Mouse (Mus musculus) midbrain, embryonic 10.5 days (tissue): Measurements from ENCODE around the gene Tead3. TPM values are rescaled to one million over a fixed set of nuclear protein-coding genes. Genes with fewer than 3 reads are reported as not detected.

ENCODE experiments used
- DNase-seq: peaks from one replicate; pipeline ENCODE4 v3.0.0-alpha.2; 2017; ENCODE audit warnings: low spot score
- H3K27ac ChIP-seq: fragments of 300-500 bp; sonication (generic); replicated peaks from 2 replicates; pipeline ENCODE4 v1.5.1; 2016; ENCODE audit warnings: mild to moderate bottlenecking
- H3K27me3 ChIP-seq: fragments of 300-500 bp; sonication (generic); 2 replicates; pipeline ENCODE4 v1.6.1; 2016; ENCODE audit warnings: low read depth, mild to moderate bottlenecking; ENCODE audit not compliant: poor library complexity, severe bottlenecking
- H3K36me3 ChIP-seq: fragments of 300-500 bp; sonication (generic); 2 replicates; pipeline ENCODE4 v1.6.1; 2016; ENCODE audit warnings: mild to moderate bottlenecking, moderate library complexity
- H3K4me1 ChIP-seq: fragments of 300-500 bp; sonication (generic); 2 replicates; pipeline ENCODE4 v1.6.1; 2016
- H3K4me3 ChIP-seq: fragments of 300-500 bp; sonication (generic); 2 replicates; pipeline ENCODE4 v1.5.1; 2016; ENCODE audit warnings: mild to moderate bottlenecking, moderate library complexity
- H3K9me3 ChIP-seq: fragments of 300-500 bp; sonication (generic); replicated peaks from 2 replicates; pipeline ENCODE4 v1.6.1; 2016; ENCODE audit warnings: mild to moderate bottlenecking
- WGBS: fragments of 180-500 bp; shearing (Covaris S2); methylation state at CpG from one replicate; pipeline ENCODE4 v1.1.7; 2016; 5-methylcytosine and 5-hydroxymethylcytosine counted together
- polyA plus RNA-seq: library from polyadenylated mRNA; unstranded; fragments of >200 nt; fragmentation: Nextera tagmentation; extraction: Ambion mirVana; gene quantifications from 2 replicates; pipeline ENCODE4 v1.2.1, GENCODE M21; 2016

Tead3 gene
- polyA plus RNA-seq, 1 experiment from 2014 or later: 5.2 TPM

DNA sequence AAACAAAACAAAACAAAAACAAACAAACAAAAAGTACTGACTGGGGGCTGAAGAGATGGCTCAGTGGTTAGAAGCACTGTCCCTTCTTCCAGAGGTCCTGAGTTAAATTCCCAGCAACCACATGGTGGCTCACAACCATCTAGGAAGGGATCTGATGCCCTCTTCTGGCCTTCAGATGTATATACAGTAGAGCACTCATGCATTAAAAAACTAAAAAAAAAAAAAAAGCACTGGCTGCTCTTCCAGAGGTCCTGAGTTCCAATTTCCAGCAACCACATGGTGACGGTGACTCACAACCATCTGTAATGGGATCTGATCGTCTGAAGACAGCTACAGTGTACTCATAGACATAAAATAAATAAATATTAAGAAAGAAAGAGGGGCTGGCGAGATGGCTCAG, 39.8 kb downstream of the Tead3 start:
- WGBS: 84% methylated on average over 3 of the region's 3 CpGs
- Histone ChIP-seq H3K4me3 (no peak overlapping the region), H3K9me3 (no peaks in the 10 kb centered on the region), H3K27ac (no peak overlapping the region), H3K36me3 (peaks cover 7% of the 10 kb centered on the region), H3K27me3 (no peaks in the 10 kb centered on the region), H3K4me1 (peaks cover 32% of the 10 kb centered on the region)
- no peak for DNase-seq

DNA sequence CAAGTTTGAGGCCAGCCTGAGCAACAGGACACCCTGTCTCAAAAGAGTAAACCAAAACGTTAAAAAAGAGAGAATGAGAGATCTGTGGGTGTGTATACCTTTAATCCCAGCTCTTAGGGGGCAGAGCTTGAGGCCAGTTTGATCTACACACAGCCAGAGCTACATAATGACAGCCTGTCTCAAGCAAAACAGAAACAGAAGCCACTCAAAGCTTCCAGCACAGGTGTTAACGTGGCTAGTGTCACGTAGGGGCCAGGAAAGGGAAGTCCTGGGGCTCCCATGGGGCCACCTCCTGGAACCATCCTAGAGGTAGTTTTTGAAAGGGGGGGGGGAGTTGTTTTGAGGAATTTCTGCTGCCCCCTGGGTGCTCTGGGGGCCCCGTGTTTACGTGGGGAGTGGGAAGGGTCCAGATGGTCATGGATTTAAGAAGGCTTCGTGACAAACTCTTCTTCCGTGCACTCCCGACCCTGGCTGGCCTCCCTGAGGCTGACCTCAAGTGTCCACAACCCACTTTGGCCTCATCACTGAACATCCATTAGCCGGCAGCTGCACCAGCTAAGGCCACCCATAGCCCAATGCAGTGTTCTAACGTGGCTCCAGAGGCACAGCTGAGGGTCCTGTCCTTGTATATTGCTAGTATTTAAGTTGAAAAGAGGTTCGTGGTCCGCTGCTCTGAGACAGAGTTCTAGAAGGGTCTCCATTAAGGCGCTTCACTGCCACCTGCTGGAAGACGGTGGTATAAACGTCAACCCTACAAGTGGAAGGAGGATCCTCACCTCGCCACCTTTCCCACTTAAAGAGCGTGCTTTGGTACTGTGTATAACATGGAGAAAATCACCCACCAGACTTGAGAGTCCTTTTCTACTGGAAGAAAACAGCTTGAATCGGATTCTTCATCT, 42.1 kb downstream of the Tead3 start:
- H3K36me3 ChIP-seq: no peaks in the 10 kb centered on the region
- no peak overlapping the region for H3K4me3 ChIP-seq
- peak overlapping the region; percentile 57; the same call in 1 of the 2 replicates for H3K27ac ChIP-seq
- 21% methylated on average over 18 of the region's 18 CpGs for WGBS
- peaks cover 19% of the 10 kb centered on the region for H3K4me1 ChIP-seq
- H3K9me3 ChIP-seq: no peaks in the 10 kb centered on the region
- peak; percentile 86 for DNase-seq
- no peaks in the 10 kb centered on the region for H3K27me3 ChIP-seq

DNA sequence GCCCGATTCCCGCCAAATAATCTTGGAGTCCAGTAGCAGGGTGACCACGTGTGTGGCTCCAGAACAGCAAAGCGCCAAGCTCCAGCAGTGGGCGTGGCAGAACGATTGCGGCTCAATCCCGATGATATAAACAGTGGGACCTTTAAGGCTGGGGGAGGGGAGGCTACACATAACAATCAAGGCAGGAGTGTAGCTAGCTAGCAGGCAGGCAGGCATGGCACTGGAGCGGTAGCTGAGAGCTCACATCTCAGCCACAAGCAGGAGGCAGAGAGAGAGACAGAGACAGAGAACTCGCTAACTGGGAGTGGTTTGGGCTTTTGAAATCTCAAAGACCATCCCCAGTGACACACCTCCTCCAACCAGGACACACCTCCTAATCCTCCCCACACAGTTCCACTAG, 45.4 kb downstream of the Tead3 start:
- Histone ChIP-seq H3K27ac (no peak overlapping the region), H3K36me3 (no peaks in the 10 kb centered on the region), H3K4me3 (no peak overlapping the region), H3K27me3 (no peaks in the 10 kb centered on the region), H3K9me3 (no peaks in the 10 kb centered on the region), H3K4me1 (peaks cover 27% of the 10 kb centered on the region)
- DNase-seq: no peak
- 59% methylated on average over 10 of the region's 10 CpGs for WGBS

DNA sequence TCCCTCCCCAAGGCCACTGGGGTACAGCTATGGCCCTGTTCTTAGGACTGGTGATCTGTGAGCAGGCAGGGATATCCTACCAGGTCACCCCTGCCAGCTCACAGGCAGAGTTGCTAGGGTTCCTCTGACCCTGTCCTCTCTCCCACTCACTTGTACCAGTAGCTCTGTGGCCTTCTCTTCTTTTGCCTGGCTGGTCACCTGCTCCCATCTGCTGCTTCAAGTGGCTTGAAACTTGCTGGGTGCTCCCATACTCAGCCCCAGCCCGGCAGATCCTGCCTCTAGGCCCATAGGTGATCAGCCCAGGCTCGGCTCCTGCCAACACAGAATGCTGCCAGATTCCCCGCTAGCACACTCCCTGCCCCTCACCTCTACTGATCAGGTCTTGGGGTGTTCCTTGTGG, 49.8 kb downstream of the Tead3 start:
- WGBS: 72% methylated on average over 3 of the region's 3 CpGs
- H3K36me3 ChIP-seq: peaks cover 21% of the 10 kb centered on the region
- H3K27me3 ChIP-seq: no peaks in the 10 kb centered on the region
- DNase-seq: no peak
- H3K9me3 ChIP-seq: no peaks in the 10 kb centered on the region
- H3K4me1 ChIP-seq: peaks cover 38% of the 10 kb centered on the region
- no peak overlapping the region for H3K4me3 ChIP-seq
- peak overlapping the region; percentile 77 for H3K27ac ChIP-seq

DNA sequence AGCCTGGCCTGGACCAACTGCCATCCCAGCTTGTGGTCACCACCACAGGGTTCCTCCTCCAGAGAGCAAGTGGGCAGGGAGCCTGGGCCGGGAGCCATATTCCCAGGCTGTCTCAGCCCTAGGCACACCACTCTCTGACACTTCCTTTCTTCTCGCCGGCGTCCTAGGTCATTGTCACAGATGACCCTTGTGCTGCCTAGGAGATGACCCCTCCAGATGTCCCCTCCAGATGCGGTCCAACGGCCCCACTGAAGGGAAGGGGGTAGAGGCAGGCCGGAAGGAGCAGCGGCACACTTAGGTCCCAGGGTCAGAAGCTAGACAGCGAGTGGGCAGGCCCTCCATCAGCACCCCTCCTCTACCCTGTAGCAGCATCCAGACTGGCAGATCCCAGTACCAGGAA, 50.3 kb downstream of the Tead3 start:
- WGBS: 22% methylated on average over 9 of the region's 9 CpGs

DNA sequence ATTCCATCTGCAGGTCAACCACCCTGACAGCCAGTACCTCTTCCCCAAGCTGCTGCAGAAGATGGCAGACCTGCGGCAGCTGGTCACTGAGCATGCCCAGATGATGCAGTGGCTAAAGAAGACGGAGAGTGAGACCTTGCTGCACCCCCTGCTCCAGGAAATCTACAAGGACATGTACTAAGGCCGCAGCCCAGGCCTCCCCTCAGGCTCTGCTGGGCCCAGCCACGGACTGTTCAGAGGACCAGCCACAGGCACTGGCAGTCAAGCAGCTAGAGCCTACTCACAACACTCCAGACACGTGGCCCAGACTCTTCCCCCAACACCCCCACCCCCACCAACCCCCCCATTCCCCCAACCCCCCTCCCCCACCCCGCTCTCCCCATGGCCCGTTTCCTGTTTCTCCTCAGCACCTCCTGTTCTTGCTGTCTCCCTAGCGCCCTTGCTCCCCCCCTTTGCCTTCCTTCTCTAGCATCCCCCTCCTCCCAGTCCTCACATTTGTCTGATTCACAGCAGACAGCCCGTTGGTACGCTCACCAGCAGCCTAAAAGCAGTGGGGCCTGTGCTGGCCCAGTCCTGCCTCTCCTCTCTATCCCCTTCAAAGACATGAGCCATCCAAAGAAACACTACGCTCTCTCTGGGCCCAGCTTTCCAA, 50.8 kb downstream of the Tead3 start:
- peaks cover 45% of the 10 kb centered on the region for H3K4me1 ChIP-seq
- WGBS: 55% methylated on average over 11 of the region's 11 CpGs
- no peaks in the 10 kb centered on the region for H3K27me3 ChIP-seq
- H3K36me3 ChIP-seq: peaks cover 21% of the 10 kb centered on the region
- no peak for DNase-seq
- peak overlapping the region; percentile 14; the same call in 1 of the 2 replicates for H3K4me3 ChIP-seq
- H3K27ac ChIP-seq: peak overlapping the region; percentile 77
- no peaks in the 10 kb centered on the region for H3K9me3 ChIP-seq

More for the DNA sequence above, 50.3 kb downstream of the Tead3 start:
- Histone ChIP-seq H3K36me3 (peaks cover 21% of the 10 kb centered on the region), H3K9me3 (no peaks in the 10 kb centered on the region), H3K4me3 (no peak overlapping the region), H3K27me3 (no peaks in the 10 kb centered on the region), H3K27ac (peak overlapping the region; percentile 77), H3K4me1 (peaks cover 40% of the 10 kb centered on the region)
- peak; percentile 51 for DNase-seq

DNA sequence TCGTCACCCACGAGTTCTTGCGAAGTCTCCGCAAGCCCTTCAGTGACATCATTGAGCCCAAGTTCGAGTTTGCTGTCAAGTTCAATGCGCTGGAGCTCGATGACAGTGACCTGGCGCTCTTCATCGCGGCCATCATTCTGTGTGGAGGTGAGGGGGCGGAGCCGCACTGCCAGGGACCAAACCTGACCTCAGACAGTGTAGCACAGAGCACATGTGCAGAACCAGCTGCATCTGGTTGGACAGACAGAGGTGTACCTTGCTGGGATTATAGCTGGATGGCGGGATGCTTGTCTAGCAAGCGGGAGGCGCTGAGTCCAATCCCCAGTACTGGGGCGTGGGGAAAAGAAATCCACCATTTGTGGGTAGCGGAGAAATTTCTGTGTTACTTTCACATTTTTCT, 51.7 kb downstream of the Tead3 start:
- Histone ChIP-seq H3K9me3 (no peaks in the 10 kb centered on the region), H3K4me1 (peaks cover 42% of the 10 kb centered on the region), H3K4me3 (no peak overlapping the region), H3K27me3 (no peaks in the 10 kb centered on the region), H3K27ac (peak overlapping the region; percentile 77; the same call in 1 of the 2 replicates), H3K36me3 (peaks cover 21% of the 10 kb centered on the region)
- no peak for DNase-seq
- WGBS: 96% methylated on average over 17 of the region's 17 CpGs

DNA sequence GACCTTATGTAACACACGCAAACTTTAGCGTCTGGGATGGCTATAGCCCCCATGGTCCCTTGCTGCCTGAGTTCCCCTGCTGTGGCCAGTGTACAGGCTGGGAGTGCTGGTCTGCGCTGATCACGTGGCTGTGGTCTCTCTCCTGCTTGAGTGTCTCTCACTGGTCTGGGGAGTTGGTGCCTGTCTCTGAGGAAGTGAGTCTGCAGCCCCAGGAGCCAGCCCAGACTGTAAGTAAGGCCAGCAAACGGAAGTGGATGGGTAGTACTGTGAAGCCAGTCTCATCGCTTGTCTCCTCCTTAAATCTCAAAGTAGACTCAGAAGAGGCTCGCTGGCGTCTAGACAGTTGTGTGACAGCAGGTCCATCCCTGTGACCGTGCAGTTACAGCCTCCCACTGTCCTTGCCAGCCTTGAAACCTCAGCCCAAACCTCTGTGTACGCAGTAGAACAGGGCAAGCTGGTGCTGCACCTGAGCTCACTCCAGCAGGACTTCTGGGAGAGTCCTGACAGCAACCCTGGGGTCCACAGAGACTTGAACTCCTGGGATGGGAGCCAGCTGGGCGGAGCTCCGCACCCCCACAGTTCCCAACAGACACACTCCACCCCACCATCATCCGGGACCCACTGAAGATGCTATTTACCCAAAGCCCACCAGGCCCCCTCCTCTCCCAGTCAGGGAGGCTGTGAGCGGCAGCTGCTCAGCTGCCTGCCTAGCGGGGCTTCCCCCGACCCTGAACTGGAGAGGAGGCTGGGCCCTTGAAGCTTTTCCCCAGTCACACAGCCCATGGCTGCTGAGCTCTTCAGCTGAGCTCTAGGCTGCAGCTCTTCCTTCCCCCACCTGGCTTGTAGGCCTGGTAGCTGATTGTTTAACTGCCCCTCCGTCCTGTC, 55.9 kb downstream of the Tead3 start:
- no peak for DNase-seq
- WGBS: 82% methylated on average over 17 of the region's 17 CpGs
- no peaks in the 10 kb centered on the region for H3K9me3 ChIP-seq
- H3K27ac ChIP-seq: peak overlapping the region; percentile 64
- peaks cover 26% of the 10 kb centered on the region for H3K36me3 ChIP-seq
- peaks cover 25% of the 10 kb centered on the region for H3K4me1 ChIP-seq
- no peak overlapping the region for H3K4me3 ChIP-seq
- H3K27me3 ChIP-seq: no peaks in the 10 kb centered on the region

DNA sequence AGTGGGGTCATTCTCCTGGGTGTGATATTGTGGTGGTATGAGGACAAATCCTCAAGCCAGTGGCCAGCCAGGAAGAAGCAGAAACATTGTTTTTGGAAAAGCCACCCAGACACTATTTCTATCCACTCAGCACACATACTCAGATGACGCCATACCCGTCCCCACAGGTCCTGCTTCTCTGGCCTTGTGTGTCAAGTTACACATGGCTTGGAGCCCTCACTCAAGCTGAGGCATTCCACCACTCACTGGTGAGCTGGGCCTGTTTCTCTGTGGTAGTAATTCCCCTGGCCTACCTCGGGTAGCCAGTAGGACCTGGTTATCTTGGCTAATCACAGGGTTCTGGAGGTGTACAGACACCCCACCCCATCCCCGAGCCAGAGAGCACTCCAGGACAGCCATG, 56.9 kb downstream of the Tead3 start:
- peaks cover 15% of the 10 kb centered on the region for H3K4me1 ChIP-seq
- peaks cover 18% of the 10 kb centered on the region for H3K36me3 ChIP-seq
- DNase-seq: no peak
- no peak overlapping the region for H3K27ac ChIP-seq
- no peak overlapping the region for H3K4me3 ChIP-seq
- no peaks in the 10 kb centered on the region for H3K9me3 ChIP-seq
- WGBS: 74% methylated on average over 4 of the region's 4 CpGs
- no peaks in the 10 kb centered on the region for H3K27me3 ChIP-seq

DNA sequence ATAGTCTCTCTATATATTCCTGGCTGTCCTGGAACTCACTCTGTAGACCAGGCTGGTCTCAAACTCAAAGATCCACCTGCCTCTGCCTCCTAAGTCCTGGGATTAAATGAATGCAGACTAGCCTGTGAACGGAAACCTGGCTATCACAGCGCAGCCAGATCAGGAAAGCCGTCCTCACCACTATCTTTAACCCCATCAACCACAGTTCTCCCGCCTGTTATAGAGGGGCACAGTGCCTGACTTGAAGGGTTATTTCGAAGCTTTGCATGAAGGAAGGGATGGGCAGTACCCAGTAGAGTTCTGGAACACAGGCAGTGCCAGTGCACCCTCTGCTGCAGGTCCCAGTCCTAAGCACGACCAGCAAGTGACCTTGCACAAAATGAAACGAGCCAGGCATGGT, 59.3 kb downstream of the Tead3 start:
- Histone ChIP-seq H3K27me3 (no peaks in the 10 kb centered on the region), H3K9me3 (no peaks in the 10 kb centered on the region), H3K4me3 (no peak overlapping the region), H3K4me1 (peaks cover 23% of the 10 kb centered on the region), H3K27ac (no peak overlapping the region), H3K36me3 (peaks cover 6% of the 10 kb centered on the region)
- 85% methylated on average over 7 of the region's 7 CpGs for WGBS
- no peak for DNase-seq

DNA sequence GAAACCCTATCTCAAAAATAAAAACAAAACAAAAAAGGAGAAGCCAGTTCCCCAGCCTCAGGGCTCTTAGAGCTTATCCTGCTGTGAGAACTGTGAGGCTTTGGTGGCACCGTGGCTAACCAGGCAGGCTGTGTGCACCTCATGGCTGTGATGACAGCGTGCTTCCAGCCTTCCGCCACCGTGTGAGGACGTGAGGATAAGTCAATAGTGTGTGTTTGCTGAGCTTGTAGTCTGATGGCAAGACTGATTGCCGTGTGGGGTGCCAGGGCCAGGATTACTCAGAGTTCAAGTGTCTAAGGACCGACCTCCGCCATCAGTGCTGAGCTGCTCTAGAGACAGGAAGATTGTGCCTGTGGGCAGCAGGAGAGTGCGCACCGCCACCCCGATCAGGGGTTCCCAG, 59.9 kb downstream of the Tead3 start:
- no peaks in the 10 kb centered on the region for H3K9me3 ChIP-seq
- 82% methylated on average over 11 of the region's 11 CpGs for WGBS
- H3K4me3 ChIP-seq: no peak overlapping the region
- no peak overlapping the region for H3K27ac ChIP-seq
- peaks cover 6% of the 10 kb centered on the region for H3K36me3 ChIP-seq
- H3K4me1 ChIP-seq: peaks cover 30% of the 10 kb centered on the region
- no peak for DNase-seq
- no peaks in the 10 kb centered on the region for H3K27me3 ChIP-seq

DNA sequence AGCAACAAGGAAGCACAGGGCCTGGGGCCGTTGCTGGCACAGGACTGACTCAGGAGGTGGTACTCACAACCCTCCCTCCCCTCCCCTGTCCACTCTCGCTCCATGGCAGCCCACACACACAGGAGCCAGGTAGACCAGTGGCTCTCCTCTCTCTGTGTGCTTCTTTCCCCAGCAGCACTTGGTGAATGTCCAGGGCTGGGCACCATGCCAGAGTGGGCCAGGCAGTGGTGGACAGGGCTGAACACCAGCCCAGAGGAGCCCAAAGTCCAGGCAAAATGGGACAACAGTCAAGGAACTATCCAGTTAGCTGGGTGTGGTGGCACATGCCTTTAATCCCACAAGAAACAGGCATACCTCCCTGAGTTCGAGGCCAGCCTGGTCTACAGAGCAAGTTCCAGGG, 60.4 kb downstream of the Tead3 start:
- WGBS: 93% methylated on average over 3 of the region's 3 CpGs
- Histone ChIP-seq H3K9me3 (no peaks in the 10 kb centered on the region), H3K4me3 (no peak overlapping the region), H3K4me1 (peaks cover 31% of the 10 kb centered on the region), H3K27me3 (no peaks in the 10 kb centered on the region), H3K36me3 (peaks cover 6% of the 10 kb centered on the region), H3K27ac (0 out of 2 replicates have a peak overlapping the region, but pooled peaks have one; percentile 35)
- no peak for DNase-seq
